ENCODE assay signal across 8 mouse cellular contexts in the genomic region with DNA sequence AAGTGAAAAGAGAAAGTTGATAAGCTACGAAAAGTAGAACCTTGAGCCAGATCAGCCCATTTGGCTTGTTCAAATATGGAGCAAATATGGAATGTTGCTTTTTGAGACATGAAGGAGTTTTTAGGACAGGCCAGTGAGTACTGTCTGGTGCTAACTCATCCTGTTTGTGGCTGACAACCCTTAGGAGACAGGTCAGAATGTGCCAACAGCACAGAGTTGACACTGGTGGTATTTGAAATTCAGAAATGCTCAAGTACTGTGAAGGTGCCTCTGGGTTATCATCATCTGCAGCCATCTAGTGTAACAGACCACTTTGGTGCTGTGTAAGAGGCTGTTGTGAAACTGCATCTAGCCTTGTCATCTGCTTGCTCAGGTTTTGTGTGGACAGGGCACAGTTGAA. TPM values are rescaled to one million over a fixed set of nuclear protein-coding genes. Genes with fewer than 3 reads are reported as not detected.
DNase-seq lines count a peak whose midpoint lies in the region; ATAC-seq and TF ChIP-seq lines count a peak whose summit lies in the region.

No protein-coding gene starts in this region.

- no peak for ATAC-seq in forebrain, embryonic 16.5 days
- ATAC-seq in liver, embryonic 15.5 days (ENCODE audit: insufficient read depth): no peak
- ATAC-seq in stomach, embryonic 16.5 days (ENCODE audit: insufficient read depth, low FRiP score): no peak

- H3K4me2 ChIP-seq in forebrain, embryonic 16.5 days (ENCODE audit: low read length): peak overlapping the region; percentile 80
- peak overlapping the region; percentile 87 for H3K4me2 ChIP-seq in liver, embryonic 15.5 days
- H3K4me2 ChIP-seq in stomach, embryonic 16.5 days (ENCODE audit: low read depth, low read length): peak overlapping the region; percentile 76

- DNase-seq in spleen, adult 2 months (ENCODE audit: low read depth in 1 of 2, low spot score in 2 of 2): no peak
- DNase-seq in spleen, postnatal 14 days (ENCODE audit: low spot score in 2 of 2): no peak
- DNase-seq in urinary bladder, postnatal 36 days (ENCODE audit: low spot score in 2 of 2): no peak
- no peak for DNase-seq in thymus, postnatal 36 days
- no peak for DNase-seq in thymus, postnatal 0 days (ENCODE audit: low spot score)

- 9% methylated on average over 1 of the region's 1 CpGs for WGBS in spleen, adult 2 months
- 68% methylated on average over 1 of the region's 1 CpGs for WGBS in forebrain, embryonic 16.5 days
- WGBS in liver, embryonic 15.5 days (ENCODE audit: insufficient replicate concordance): 27% methylated on average over 1 of the region's 1 CpGs
- WGBS in stomach, embryonic 16.5 days: 72% methylated on average over 1 of the region's 1 CpGs

- H3K27ac ChIP-seq in spleen, adult 2 months (ENCODE audit: insufficient read depth, low read length): peak overlapping the region; percentile 64; the same call in 1 of the 2 replicates
- no peak overlapping the region for H3K27ac ChIP-seq in forebrain, embryonic 16.5 days (ENCODE audit: low read length)
- peak overlapping the region; percentile 48; the same call in 1 of the 2 replicates for H3K27ac ChIP-seq in liver, embryonic 15.5 days (replicated peaks)
- no peak overlapping the region for H3K27ac ChIP-seq in stomach, embryonic 16.5 days (ENCODE audit: low read length)

- no peaks in the 10 kb centered on the region for H3K36me3 ChIP-seq in spleen, adult 2 months (ENCODE audit: control insufficient read depth, insufficient read depth, low read length)
- no peaks in the 10 kb centered on the region for H3K36me3 ChIP-seq in forebrain, embryonic 16.5 days (ENCODE audit: control insufficient read depth, insufficient read depth)
- H3K36me3 ChIP-seq in liver, embryonic 15.5 days (replicated peaks): no peaks in the 10 kb centered on the region
- no peaks in the 10 kb centered on the region for H3K36me3 ChIP-seq in stomach, embryonic 16.5 days (ENCODE audit: control insufficient read depth, insufficient read depth, low read length)

- no peaks in the 10 kb centered on the region for H3K27me3 ChIP-seq in spleen, adult 2 months (ENCODE audit: control insufficient read depth, insufficient read depth, low read length)
- no peaks in the 10 kb centered on the region for H3K27me3 ChIP-seq in forebrain, embryonic 16.5 days (replicated peaks; ENCODE audit: control insufficient read depth, insufficient read depth, low read length)
- peaks cover 26% of the 10 kb centered on the region for H3K27me3 ChIP-seq in liver, embryonic 15.5 days
- H3K27me3 ChIP-seq in stomach, embryonic 16.5 days (ENCODE audit: control insufficient read depth, insufficient read depth, low read length): no peaks in the 10 kb centered on the region

- H3K4me1 ChIP-seq in spleen, adult 2 months (ENCODE audit: control insufficient read depth, insufficient read depth, insufficient read length): peaks cover 16% of the 10 kb centered on the region
- peaks cover 27% of the 10 kb centered on the region for H3K4me1 ChIP-seq in forebrain, embryonic 16.5 days (replicated peaks; ENCODE audit: control insufficient read depth, insufficient read depth, low read length)
- peaks cover 32% of the 10 kb centered on the region for H3K4me1 ChIP-seq in liver, embryonic 15.5 days (replicated peaks)
- H3K4me1 ChIP-seq in stomach, embryonic 16.5 days (ENCODE audit: control insufficient read depth, insufficient read depth, low read length): no peaks in the 10 kb centered on the region

- TF ChIP-seq POLR2A in spleen, adult 2 months (IDR thresholded peaks at IDR 0.05; ENCODE audit: low read depth, low read length): no peak

- peak overlapping the region; percentile 42 for H3K4me3 ChIP-seq in spleen, adult 2 months (ENCODE audit: extremely low read depth, insufficient read depth, insufficient read length)
- peak overlapping the region; percentile 86 for H3K4me3 ChIP-seq in forebrain, embryonic 16.5 days (replicated peaks; ENCODE audit: low read length)
- peak overlapping the region; percentile 76 for H3K4me3 ChIP-seq in liver, embryonic 15.5 days (replicated peaks)
- H3K4me3 ChIP-seq in stomach, embryonic 16.5 days (replicated peaks; ENCODE audit: low read length): peak overlapping the region; percentile 15; the same call in 1 of the 2 replicates

- no peak overlapping the region for H3K9ac ChIP-seq in forebrain, embryonic 16.5 days (replicated peaks; ENCODE audit: low read depth, low read length)
- H3K9ac ChIP-seq in liver, embryonic 15.5 days: no peak overlapping the region
- no peak overlapping the region for H3K9ac ChIP-seq in stomach, embryonic 16.5 days (ENCODE audit: low read length)

- H3K9me3 ChIP-seq in forebrain, embryonic 16.5 days (ENCODE audit: control insufficient read depth, low read length): no peaks in the 10 kb centered on the region
- no peaks in the 10 kb centered on the region for H3K9me3 ChIP-seq in liver, embryonic 15.5 days (replicated peaks)
- no peaks in the 10 kb centered on the region for H3K9me3 ChIP-seq in stomach, embryonic 16.5 days (replicated peaks; ENCODE audit: control insufficient read depth, low read length)

- no peak for TF ChIP-seq CTCF in spleen, adult 2 months (IDR thresholded peaks at IDR 0.05; ENCODE audit: extremely low read depth, insufficient read depth, insufficient read length, insufficient replicate concordance)

RNA-seq across cellular contexts. Expression of a gene that starts 1.5 kb away (rescaled TPM):
- polyA plus RNA-seq in spleen, adult 2 months (2012; rRNA removed): 11.5 and 12.6 TPM in 2 replicates
- polyA plus RNA-seq in forebrain, embryonic 16.5 days (2015; fragmentation: Nextera tagmentation; extraction: Ambion mirVana): 9.7 and 11.2 TPM in 2 replicates
- polyA plus RNA-seq in liver, embryonic 15.5 days (2015; fragmentation: Nextera tagmentation; extraction: Ambion mirVana): 1.6 TPM in 2 replicates
- polyA plus RNA-seq in stomach, embryonic 16.5 days (2015; fragmentation: Nextera tagmentation; extraction: Ambion mirVana): 2.3 and 2.7 TPM in 2 replicates
- 5.0 and 5.3 TPM in 2 replicates for polyA plus RNA-seq in thymus, postnatal 0 days (2015; fragmentation: Nextera tagmentation; extraction: Ambion mirVana)

Comparison
In these comparisons a context has a peak if more than half of its experiments do, and no peak if none do; other contexts are left out.
1. H3K27ac ChIP-seq: peak in spleen, adult 2 months (single experiment) and liver, embryonic 15.5 days (single experiment); none in forebrain, embryonic 16.5 days (single experiment) and stomach, embryonic 16.5 days (single experiment).
2. H3K4me3 ChIP-seq: peak in every context shown above with its lines; median percentile 86 in forebrain, embryonic 16.5 days; 76 in liver, embryonic 15.5 days; 42 in spleen, adult 2 months; 15 in stomach, embryonic 16.5 days.
3. Peak in every context shown above with its lines, with median percentiles within 50 percentile points of each other: H3K4me2 ChIP-seq.